Mouse (Mus musculus): ENCODE data around the gene Mt1. TPM values are rescaled to one million over a fixed set of nuclear protein-coding genes. Genes with fewer than 3 reads are reported as not detected.

Mt1 gene
- polyA plus RNA-seq, 1 experiment from 2014 or later: 77.3 TPM

GRCm38 (mm10) chr8:94174619-94175213 is 4.2 kb upstream of the Mt1 start:
- Histone ChIP-seq H3K4me2 (replicated peaks) (no peak overlapping the region), H3K9me3 (no peaks in the 10 kb centered on the region)

GRCm38 (mm10) chr8:94177716-94178390 is 1.0 kb upstream of the Mt1 start:
- no peak for ATAC-seq (ENCODE audit: low FRiP score, low read depth)
- WGBS: 67% methylated on average over 7 of the region's 7 CpGs
- Histone ChIP-seq H3K27me3 (peaks cover 98% of the 10 kb centered on the region), H3K4me1 (peaks cover 26% of the 10 kb centered on the region), H3K9me3 (no peaks in the 10 kb centered on the region), H3K4me2 (replicated peaks) (no peak overlapping the region), H3K27ac (no peak overlapping the region), H3K4me3 (no peak overlapping the region), H3K9ac (no peak overlapping the region), H3K36me3 (no peaks in the 10 kb centered on the region)

More at GRCm38 (mm10) chr8:94174619-94175213, 4.2 kb upstream of the Mt1 start:
- H3K27me3 ChIP-seq: peaks cover 100% of the 10 kb centered on the region
- H3K36me3 ChIP-seq: no peaks in the 10 kb centered on the region
- H3K27ac ChIP-seq: no peak overlapping the region
- H3K4me1 ChIP-seq: peaks cover 37% of the 10 kb centered on the region
- no peak for ATAC-seq (ENCODE audit: low FRiP score, low read depth)
- no peak overlapping the region for H3K4me3 ChIP-seq
- 36% methylated on average over 7 of the region's 7 CpGs for whole genome bisulfite sequencing
- no peak overlapping the region for H3K9ac ChIP-seq

- Histone ChIP-seq H3K9me3 (no peaks in the 10 kb centered on the region), H3K36me3 (no peaks in the 10 kb centered on the region), H3K27me3 (peaks cover 98% of the 10 kb centered on the region), H3K4me2 (replicated peaks) (peak overlapping the region; percentile 76), H3K4me3 (peak overlapping the region; percentile 47), H3K9ac (peak overlapping the region; percentile 56), H3K4me1 (peaks cover 39% of the 10 kb centered on the region), H3K27ac (no peak overlapping the region)
- 3% methylated on average over 25 of the region's 25 CpGs for WGBS
- no peak for ATAC-seq (ENCODE audit: low FRiP score, low read depth)
Measured at GRCm38 (mm10) chr8:94179713-94180560, 1.1 kb downstream of the Mt1 start.

- Histone ChIP-seq H3K36me3 (no peaks in the 10 kb centered on the region), H3K4me2 (replicated peaks) (peak overlapping the region; percentile 76), H3K27me3 (peaks cover 97% of the 10 kb centered on the region), H3K4me3 (peak overlapping the region; percentile 47; the same call in 1 of the 2 replicates), H3K27ac (no peak overlapping the region), H3K9ac (no peak overlapping the region), H3K9me3 (no peaks in the 10 kb centered on the region), H3K4me1 (peaks cover 39% of the 10 kb centered on the region)
- no peak for ATAC-seq (ENCODE audit: low FRiP score, low read depth)
- WGBS: 61% methylated on average over 1 of the region's 1 CpGs
Measured at GRCm38 (mm10) chr8:94180561-94180908, 1.7 kb downstream of the Mt1 start.

GRCm38 (mm10) chr8:94182055-94182929 is 3.4 kb downstream of the Mt1 start:
- Histone ChIP-seq H3K4me2 (replicated peaks) (peak overlapping the region; percentile 58), H3K27me3 (peaks cover 97% of the 10 kb centered on the region), H3K4me3 (no peak overlapping the region), H3K9ac (no peak overlapping the region), H3K9me3 (no peaks in the 10 kb centered on the region), H3K27ac (no peak overlapping the region), H3K4me1 (peaks cover 51% of the 10 kb centered on the region), H3K36me3 (no peaks in the 10 kb centered on the region)
- WGBS: 64% methylated on average over 13 of the region's 13 CpGs
- ATAC-seq (ENCODE audit: low FRiP score, low read depth): no peak

- peaks cover 55% of the 10 kb centered on the region for H3K4me1 ChIP-seq
- H3K4me2 ChIP-seq (replicated peaks): peak overlapping the region; percentile 58
- H3K9ac ChIP-seq: no peak overlapping the region; the same call in 1 of the 2 replicates
- no peak overlapping the region for H3K27ac ChIP-seq
- H3K4me3 ChIP-seq: peak overlapping the region; percentile 32
- H3K9me3 ChIP-seq: no peaks in the 10 kb centered on the region
- H3K27me3 ChIP-seq: peaks cover 97% of the 10 kb centered on the region
- ATAC-seq (ENCODE audit: low FRiP score, low read depth): peak; percentile 42; the same call in 1 of the 2 replicates
- WGBS: under 1% methylated on average over 16 of the region's 16 CpGs
- no peaks in the 10 kb centered on the region for H3K36me3 ChIP-seq
Measured at GRCm38 (mm10) chr8:94183117-94183516, 4.2 kb downstream of the Mt1 start.

- 17% methylated on average over 12 of the region's 12 CpGs for WGBS
- Histone ChIP-seq H3K9me3 (no peaks in the 10 kb centered on the region), H3K36me3 (no peaks in the 10 kb centered on the region), H3K4me2 (replicated peaks) (peak overlapping the region; percentile 58), H3K4me1 (peaks cover 46% of the 10 kb centered on the region), H3K4me3 (no peak overlapping the region; the same call in 1 of the 2 replicates), H3K27ac (no peak overlapping the region), H3K27me3 (peaks cover 89% of the 10 kb centered on the region), H3K9ac (no peak overlapping the region)
- no peak for ATAC-seq (ENCODE audit: low FRiP score, low read depth)
Measured at GRCm38 (mm10) chr8:94184357-94184843, 5.5 kb downstream of the Mt1 start.

- Histone ChIP-seq H3K4me3 (no peak overlapping the region), H3K9me3 (no peaks in the 10 kb centered on the region), H3K27ac (no peak overlapping the region), H3K9ac (no peak overlapping the region), H3K4me2 (replicated peaks) (no peak overlapping the region), H3K36me3 (no peaks in the 10 kb centered on the region), H3K27me3 (peaks cover 80% of the 10 kb centered on the region), H3K4me1 (peaks cover 41% of the 10 kb centered on the region)
- no peak for ATAC-seq (ENCODE audit: low FRiP score, low read depth)
- 63% methylated on average over 6 of the region's 6 CpGs for WGBS
Measured at GRCm38 (mm10) chr8:94185791-94186190, 6.9 kb downstream of the Mt1 start.

- Histone ChIP-seq H3K9ac (no peak overlapping the region), H3K4me1 (peaks cover 48% of the 10 kb centered on the region), H3K27ac (no peak overlapping the region), H3K36me3 (no peaks in the 10 kb centered on the region), H3K27me3 (peaks cover 75% of the 10 kb centered on the region), H3K4me2 (replicated peaks) (peak overlapping the region; percentile 51), H3K4me3 (peak overlapping the region; percentile 20), H3K9me3 (no peaks in the 10 kb centered on the region)
- ATAC-seq (ENCODE audit: low FRiP score, low read depth): peak; percentile 72
- WGBS: 3% methylated on average over 17 of the region's 17 CpGs
Measured at GRCm38 (mm10) chr8:94186542-94186941, 7.7 kb downstream of the Mt1 start.

GRCm38 (mm10) chr8:94187290-94188002 is 8.6 kb downstream of the Mt1 start:
- H3K27ac ChIP-seq: no peak overlapping the region
- 30% methylated on average over 21 of the region's 21 CpGs for WGBS
- no peaks in the 10 kb centered on the region for H3K9me3 ChIP-seq
- no peak for ATAC-seq (ENCODE audit: low FRiP score, low read depth)
- H3K4me1 ChIP-seq: peaks cover 48% of the 10 kb centered on the region
- H3K4me3 ChIP-seq: 0 out of 2 replicates have a peak overlapping the region, but pooled peaks have one; percentile 20
- H3K27me3 ChIP-seq: peaks cover 66% of the 10 kb centered on the region
- no peak overlapping the region for H3K9ac ChIP-seq
- no peaks in the 10 kb centered on the region for H3K36me3 ChIP-seq
- H3K4me2 ChIP-seq (replicated peaks): peak overlapping the region; percentile 25; the same call in 1 of the 2 replicates
